Mouse (Mus musculus): ENCODE measurements around the gene Gm37240.
A peak's percentile ranks its signal among the peaks of the same experiment; 100 is the strongest.

Gm37240 gene

DNA sequence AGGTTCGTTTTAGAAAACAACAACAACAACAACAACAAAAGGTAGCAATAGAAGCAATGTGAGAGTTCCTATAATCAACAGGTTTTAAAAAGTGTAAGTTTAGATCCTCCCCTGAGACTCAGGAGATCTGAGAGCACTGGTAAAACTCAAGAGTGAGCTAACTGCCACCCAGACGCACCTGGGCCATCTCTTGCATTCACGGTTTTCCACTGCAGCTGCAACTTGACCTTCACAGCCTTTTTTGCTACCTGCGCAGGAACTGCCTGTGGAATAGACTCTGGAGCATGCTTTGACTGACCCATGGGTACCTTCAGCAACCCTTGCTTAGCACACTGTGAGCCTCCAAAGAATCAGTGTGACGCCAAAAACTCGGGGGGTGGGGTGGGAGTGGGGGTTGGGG is 1157.5 kb downstream of the Gm37240 start:
- no peak for DNase-seq

DNA sequence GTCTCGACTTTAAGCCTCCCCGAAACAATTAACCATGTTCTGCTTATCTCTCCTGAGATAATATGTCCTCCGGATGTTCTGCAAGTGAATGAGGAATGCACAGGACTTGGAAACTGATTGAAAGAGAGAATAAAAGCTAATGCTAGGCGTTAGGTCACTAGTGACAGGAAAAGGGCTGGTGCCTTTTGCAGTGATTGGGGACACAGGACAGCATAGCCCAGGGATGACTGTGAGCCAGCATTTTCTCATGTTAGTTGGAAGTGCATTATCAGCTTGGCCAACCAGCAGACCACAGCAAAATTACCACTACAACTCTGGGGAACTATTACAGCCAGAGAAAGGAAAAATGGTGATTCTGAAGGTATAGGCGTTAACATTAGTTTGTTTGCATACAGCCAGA is 1163.3 kb downstream of the Gm37240 start:
- DNase-seq: no peak

DNA sequence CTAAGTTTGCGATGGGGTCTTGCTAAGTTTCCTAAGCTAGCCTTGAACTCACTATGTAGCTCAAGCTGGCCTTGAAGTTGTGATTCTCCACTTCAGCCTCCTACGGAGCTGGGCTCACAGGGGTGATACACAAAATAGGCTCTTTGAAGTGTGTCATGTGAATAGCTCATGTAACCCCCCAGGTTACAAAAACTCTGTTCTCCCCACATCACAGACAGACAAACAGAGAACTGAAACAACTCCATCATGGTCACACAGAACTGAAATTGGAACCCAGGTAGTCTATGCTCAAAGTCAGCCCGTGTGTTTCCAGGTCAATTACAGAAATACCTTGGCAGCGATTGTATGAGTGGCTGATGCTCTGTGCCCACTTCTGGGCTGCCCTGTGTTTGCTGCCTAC is 1164.6 kb downstream of the Gm37240 start:
- DNase-seq: no peak

DNA sequence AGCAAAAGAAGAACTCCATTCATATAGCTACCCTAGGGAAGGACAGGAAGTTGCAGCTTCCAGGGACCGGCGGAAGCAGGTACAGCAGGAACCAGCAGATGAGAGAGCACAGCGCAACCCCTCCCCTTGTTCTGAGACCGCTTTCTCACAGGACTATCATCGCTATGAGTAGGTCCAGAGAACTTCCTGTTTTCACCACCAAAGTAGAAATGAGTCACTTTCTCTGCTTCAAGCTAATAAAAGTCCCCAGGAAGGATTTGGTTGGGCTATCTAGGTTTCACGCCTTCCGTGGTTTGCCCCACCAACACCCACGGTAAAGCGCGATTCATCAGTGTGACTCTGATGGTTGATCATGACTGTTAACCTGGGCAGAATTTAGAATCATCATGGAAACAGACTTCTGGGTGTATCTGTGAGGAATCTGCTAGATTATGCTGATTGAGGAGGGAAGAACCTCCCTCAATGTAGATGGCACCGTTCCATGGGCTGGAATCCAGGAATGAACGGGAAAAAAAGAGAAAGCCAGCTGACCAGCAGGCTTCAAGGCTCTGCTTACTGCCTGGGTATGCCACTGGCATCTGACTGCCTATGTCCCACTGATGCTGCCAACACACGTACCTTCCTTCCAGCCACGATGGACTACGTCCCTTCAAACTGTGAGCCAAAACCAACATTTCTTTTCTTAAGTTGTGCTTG is 1172.1 kb downstream of the Gm37240 start:
- DNase-seq: no peak

DNA sequence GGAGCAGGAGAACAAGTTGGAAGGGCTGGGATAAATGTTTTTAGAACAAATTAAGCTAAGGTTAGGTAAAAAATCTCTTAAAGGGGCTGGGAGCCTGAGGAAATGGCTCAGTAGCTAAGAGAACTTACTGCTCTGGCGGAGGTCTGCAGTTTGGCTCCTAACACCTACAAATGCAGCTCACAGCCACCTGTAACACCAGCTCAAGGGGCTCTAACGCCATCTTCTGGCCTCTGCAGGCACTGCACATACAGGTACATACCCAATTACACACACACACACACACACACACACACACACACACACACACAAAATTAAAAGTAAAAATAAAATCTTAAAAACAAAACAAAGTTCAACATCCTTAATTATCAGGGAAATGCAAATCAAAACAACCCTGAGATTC is 1174.4 kb downstream of the Gm37240 start:
- no peak for DNase-seq

DNA sequence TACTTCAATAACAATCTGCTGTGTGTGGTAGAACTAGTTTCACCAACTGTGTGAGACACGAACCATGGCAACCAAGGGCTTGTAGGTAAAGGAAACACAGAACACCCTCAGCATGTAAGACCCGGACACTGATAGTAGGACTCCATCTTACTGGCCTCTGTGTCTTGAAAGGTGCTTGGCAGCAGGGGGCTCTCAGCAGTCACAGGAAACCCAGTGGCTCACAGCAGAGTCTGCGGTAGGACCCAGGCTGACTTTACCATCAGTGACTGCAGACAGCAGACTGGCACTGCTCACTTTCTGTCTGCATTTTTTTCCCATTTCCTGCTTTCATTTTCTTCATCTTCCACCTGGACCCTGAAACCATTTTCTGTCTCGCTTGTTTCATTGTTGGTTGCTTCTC is 1176.6 kb downstream of the Gm37240 start:
- no peak for DNase-seq

DNA sequence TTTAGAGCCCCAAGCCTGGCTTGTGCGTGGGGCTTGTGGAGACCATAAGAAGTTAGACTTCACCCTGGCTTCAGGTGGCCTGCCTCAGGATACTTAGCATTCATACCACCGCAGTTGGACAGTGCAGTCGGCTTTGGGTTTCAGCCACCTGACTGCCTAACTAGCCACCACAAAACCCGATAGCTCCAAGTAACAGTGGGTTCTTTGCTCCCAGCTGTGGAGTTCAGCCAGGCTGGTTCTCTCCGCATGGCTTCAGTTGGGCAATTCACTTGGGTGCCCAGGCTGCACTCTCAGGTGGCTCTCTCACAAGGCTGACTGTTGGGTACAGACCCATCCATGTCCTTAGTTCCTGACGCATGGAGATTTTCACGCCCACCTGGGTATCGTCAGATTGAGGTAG is 1177.4 kb downstream of the Gm37240 start:
- DNase-seq: no peak

DNA sequence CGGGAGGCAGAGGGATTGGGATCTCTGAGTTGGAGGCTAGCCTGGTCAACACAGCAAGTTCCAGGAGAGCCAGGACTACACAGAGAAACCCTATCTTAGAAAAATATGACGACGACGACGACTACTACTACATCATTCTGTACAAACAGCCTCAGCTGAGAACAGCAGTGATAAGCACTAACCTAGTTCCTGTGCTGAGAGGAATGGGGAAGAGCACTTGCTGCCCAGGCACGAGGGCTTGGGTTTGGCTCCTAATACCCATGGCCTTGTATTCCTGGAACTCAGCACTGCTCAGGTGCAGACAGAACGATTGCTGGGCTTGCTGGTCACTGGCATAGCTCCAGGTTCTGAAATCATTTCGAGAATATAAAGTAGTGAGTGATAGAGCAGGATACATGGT is 1178.2 kb downstream of the Gm37240 start:
- no peak for DNase-seq

DNA sequence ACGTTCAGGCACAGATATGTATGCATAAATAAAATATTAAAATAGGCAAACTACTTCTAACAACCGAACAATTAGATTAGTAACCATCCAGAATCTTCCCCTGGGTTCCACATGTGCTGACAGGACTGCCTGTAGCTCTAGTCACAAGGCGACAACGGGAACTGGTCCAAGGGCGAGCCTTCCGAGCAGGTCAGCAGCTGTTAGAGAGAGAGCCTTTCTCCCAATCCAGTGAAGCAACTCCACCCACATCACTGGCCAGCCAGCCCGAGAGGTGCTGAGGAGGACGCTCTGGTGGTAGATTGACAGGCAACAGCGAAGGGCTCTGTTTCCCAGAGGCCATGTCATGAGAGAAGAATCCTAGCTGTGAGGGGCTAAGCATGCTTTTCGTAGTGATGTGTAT is 1178.8 kb downstream of the Gm37240 start:
- no peak for DNase-seq

DNA sequence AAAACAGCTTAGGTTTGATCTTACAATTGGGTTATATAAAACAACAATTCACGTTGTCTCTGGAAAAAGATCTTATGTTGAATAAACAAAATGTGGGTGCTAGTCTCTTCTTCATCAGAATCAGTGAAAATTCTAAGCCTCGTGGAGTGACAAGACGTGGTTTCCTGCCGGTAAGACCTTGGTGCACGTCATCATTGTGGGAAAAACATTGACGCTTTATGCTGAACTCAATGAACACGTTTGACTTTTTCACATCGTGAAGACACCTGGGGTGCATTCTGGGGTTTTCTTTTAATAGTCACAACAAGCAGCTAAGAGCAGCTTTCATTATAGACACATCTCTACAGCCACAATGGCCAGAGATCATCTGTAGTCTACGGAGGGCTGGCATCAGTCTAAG is 1182.1 kb downstream of the Gm37240 start:
- DNase-seq: no peak

DNA sequence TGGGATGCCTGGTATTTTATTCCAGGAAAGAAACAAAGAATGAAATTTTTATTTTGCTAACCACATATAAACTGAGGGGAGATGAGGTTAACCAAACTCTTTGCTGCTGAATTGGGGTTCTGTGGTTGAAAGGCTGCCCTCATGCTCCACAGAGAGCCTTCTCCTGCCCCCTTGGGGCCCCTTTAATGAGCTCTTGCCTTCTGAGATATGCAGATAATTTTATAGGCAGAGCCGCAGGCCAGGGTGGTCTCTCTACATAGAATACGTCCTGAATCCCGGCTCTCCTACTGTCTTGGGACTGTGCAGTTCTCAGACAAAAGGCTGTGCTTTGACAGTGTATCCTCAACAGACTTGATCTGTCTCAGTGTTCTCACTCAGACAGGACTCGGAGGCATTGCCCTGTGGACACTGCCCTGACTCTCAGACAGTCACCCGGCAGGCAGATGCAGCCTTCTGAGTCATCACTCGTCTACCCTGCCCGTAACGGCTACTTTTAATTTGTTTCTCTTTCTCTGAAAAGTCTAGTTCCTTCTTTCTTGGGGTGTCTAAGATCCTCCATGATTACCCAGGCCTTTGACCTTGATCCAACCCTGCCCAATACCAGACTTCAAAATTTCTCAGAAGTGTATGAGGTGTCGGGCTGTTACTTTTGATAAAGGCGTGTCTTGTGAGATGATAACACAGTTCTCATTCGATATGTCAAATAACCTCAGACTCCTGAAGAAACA is 1184.1 kb downstream of the Gm37240 start:
- DNase-seq: no peak

DNA sequence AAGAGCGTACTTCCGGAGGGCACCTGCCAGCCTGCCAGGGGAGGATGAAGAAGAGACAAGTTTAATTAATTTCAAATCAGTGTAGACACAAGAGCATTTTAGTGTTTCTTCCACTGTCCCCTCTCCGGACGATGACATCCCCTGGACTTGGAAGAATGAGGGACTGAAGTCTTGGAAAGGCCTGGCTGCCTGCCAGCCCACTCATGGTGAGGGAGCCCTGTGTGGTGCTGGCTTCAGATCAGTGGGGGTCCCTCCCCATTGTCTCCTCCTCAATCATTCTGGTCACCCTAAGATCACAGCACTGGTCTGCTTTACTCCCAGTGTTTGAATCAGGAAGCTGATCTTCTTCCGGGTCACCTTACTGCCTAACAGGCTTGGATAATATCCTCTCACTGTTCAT is 1185.4 kb downstream of the Gm37240 start:
- no peak for DNase-seq

DNA sequence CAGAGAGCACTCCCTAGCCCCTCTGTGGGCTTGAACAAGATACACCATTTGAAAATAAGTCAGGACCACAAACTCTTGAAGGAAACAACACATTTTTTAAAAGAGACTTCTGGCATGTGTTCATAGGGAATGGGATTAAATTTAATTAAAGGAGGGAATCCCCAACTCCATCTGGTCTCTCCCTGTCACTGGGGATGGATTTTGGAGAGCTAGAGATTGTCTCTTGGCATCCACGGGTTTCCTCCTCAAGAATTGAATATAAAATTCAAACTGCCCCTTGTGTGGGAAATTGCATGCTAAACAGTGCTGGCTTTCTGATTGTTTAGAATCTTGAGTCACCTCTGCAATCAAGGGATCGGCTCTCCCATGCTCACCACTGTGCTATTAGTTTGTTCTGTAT is 1185.8 kb downstream of the Gm37240 start:
- no peak for DNase-seq

DNA sequence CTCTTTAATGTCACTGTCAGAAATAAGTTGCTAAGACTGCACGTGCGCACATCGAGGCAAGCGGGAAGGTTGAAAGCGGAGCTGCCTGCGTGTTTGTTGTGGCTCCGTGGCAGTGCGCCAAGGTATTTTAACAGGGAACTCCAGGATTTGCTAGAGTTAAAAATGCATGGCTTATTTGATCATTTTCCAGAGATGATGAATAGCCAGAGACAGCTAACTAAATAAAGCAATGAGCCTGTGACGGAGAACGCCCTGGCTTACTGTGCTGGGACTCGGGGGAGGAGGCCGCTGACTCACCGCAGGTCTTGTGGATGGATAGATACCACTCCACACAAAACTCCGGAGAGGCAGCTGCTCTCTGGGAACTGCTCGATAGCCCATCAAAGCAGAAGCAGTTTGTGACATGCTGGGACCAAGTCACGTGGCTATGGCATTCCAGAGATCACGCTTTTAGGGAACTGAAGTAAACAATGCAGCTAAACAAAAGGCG is 1190.8 kb downstream of the Gm37240 start:
- DNase-seq: no peak

DNA sequence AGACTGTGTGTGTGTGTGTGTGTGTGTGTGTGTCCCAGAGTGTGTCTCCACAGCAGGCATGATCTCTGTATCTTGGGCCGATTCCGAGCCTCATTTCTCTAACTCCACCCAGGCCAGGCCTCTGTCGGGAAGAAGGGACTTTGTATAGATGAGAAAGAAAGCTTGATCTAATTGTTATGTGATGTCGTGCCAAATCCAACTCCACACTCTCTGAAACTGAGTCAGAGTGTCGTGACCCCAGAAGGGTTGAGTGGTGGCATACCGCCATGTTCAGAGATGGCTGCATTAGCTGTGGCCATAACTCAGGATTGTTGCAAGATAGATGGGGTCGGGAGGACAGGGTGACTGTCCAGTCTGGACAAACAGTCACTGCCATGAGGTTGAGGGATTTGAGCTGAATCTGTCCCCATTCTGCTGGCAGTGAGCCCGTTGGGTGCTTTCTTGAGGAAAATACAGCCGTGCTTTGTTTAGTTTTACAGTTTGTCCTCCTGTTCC is 1191.4 kb downstream of the Gm37240 start:
- DNase-seq: no peak

DNA sequence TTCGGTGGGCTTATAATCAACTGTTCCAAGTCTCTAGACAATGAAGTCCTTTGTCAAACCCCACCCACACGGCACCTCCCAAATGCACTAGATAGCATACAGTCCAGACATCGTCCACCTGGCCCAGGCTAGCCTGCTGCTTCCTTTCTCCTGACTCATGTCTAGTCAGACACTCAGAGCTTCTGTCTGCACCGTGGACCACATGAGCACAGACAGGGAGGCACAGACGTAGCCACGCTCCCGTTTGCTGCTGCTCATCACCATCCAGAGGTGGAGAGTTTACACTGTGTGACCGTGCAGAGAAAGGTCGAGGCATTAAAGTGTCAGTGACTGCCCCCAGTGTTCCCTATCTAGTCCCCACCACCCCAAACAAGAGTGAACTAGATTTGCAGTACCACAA is 1191.9 kb downstream of the Gm37240 start:
- no peak for DNase-seq

DNA sequence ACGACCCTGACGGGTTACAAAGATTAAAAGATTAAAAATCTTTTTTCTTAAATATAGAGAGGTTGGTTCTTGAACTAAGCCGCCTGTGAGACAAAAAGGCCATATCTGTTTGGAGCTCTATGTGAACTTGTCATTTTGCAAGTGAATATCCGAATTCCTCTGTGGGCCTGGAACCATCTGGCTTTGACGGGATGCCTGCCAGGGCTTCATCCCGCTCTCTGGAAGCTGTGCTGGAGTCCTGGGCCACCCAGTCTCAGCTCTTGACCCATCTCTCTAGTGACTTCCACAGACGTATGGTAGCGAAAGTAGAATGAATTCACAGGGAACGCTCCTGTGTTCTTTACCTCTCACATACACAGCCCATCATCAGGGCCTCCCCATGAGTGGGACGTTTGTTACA is 1193.4 kb downstream of the Gm37240 start:
- DNase-seq: no peak

DNA sequence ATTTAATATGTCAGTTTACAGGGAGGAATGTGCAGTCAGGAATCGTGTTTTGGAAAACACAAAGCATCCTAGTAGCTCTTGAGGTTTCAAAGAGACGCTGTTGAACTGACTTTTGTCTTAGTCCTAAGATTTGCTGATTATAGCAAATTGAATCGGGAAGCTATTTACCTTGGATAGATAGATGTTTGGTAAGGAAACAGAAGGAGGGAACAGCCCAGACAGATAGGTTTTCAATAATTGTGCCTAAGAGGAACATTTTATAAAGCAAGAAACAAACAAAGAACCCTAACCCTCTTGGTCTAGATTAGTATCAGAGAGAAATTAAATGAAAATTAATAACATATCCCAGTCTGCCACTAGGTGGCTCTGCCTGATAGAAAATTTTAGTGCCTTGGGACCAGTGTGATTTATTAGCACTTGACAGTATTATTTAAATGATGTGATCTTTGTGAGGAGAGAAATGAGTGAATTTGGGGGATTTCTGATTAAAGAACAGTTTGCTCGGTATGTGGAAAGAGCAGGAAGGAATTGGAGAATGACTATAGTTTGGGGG is 1194.6 kb downstream of the Gm37240 start:
- DNase-seq: no peak

DNA sequence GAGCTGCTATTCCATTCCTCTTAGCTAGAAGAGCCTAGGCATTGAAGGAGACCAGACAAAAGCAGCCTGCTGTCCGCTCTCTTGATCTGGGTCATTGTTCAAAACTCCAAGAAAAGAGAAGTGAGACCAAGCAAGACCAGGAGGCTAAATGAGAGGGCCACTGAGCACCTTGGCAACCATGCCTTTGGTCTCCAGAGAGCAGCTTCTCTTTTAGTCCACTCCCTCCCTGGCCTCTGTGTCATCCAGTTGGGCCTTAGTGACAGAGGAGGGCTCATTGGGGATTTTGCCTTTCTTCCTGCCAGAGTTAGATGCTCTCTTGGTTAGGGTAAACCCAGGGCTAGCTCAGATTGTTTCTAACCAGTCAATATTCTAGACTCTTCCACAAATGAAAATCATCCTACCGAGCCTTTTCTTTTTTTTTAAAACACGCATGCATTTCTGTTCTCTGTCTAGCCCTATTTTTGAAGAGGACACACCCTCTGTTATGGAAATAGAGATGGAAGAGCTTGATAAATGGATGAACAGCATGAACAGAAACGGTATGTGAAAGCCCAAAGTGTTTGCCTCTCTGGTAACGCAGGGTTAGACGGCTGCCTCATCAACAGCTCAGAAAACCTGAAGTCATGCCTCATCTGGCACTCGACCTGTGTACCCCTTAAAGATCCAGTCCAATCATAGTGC is 1197.1 kb downstream of the Gm37240 start:
- no peak for DNase-seq

DNA sequence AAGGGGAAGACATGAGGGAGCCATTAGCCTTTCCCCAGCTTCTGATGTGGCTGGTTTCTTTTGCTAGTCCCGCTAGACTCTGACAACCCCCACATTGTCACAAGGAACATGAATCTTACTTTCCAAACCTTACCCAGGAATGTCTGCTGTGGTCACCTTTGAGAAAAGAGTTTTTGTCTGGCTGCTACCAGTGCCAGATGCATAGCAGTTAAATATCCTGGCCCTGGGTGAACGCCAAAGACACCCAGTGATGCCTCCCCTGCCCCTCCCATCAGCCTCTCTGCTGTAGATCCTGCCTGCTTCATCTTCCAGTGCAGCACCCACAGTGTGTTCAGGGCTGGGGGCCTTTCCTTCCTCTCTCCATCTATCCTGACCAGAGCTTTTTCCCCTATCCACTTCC is 1197.7 kb downstream of the Gm37240 start:
- DNase-seq: no peak

DNA sequence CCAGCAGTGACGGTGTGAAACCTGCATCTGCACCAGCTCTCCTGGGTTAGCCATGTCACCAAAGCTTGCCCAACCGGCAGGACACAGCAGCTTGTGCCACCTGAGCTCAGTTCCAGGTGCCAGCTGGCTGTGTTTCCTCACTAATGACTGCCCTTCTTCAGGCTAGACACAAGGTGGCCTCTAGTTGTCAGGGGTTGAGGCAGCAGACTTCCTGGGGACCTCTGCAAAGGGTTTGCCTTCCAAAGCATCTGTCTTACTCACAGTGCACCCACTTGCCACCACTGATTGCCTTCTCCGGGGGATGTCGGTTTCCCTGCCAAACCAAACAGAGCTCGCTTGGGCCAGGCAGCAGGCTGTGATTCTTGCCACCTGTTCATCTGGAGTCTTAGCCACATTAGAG is 1199.1 kb downstream of the Gm37240 start:
- DNase-seq: peak; percentile 52

DNA sequence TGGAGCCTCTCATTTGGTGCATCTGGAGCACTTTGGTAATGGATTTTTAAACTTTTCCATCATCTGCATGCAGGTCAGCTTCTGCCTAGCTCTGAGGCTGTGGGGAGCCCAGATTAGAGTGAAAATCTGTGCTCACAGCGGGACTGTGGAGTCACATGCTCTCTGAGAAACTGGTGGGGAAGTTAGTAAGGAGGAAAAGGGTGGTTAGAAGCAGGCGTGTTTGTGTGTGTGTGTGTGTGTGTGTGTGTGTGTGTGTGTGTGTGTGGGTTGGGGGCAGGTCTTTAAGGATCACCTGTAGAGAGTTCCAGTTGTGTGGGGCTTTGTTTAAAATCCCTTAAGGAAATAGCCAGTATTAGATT is 1199.9 kb downstream of the Gm37240 start:
- no peak for DNase-seq

DNA sequence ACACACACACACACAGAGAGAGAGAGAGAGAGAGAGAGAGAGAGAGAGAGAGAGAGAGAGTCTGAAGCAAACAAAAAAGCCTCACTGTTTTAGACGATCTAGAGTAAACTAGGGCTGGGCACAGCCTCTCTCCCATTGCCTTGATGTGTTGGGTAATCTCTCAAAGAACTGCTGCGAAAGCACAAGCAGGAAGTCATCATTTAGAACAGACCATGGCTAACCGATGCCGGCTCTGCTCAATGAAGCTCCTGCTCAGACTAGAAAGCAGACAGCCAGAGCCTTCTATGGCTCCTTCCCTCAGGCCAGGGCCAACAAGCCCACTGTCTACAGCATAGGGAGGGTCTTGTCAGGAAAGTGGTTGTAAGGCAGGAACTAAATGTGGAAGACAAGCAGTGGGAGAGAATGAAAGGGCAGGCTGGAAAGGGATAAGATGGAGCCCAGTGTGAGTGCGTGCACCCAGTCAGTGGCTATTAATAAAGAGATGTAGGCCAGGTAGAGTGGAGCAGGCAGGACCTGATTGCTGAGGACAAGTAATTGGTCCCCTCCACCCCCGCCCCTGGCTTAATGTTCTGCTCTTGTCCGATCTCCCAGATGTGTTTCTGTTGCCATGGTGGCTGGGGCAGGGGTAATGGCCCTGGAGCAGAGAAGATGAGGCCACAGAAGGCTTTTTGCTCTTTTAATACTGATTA is 1200.4 kb downstream of the Gm37240 start:
- no peak for DNase-seq
